ENCODE assay signal across 1 mouse cellular context in the genomic region with DNA sequence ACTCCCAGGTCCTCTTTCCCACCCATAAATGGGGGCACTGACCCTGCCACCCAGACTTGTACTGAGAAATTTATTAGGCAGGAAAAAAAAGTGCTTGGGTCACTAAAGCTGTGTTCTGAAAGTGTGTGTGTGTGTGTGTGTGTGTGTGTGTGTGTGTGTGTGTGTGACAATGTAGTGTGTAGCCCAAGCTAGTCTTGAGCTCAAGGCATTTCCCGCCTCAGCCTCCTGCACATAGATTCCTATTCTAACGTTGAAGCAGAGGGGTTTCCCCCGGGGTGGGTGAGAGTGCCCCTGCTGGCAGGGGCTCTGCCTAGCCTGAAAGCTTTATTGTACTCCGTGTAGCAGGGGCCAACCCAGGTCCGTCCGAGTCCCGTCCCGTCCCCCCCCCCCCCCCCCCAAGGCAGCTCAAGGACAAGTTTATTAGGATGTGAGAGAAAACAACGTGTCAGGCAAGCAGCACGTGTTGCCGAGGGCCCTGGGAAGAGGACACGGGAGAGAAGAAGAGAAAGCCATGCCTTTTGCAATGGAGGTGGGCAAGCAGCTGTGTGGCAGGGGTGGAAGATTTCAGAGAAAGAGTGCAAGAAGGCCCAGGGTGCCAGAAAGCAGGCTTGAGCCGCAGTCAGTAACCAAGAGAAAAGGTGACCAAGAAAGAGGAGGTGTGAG.
TF ChIP-seq lines count a peak whose summit lies in the region.

No protein-coding gene starts in this region.

TF ChIP-seq in CH12.LX, 34 proteins besides CTCF, POLR2A, EP300 and RAD21 (continued from another document):
- peak; percentile 64 for TF ChIP-seq BHLHE40 (IDR thresholded peaks at IDR 0.05; ENCODE audit: low read depth, low read length)
- TF ChIP-seq NELFE (IDR thresholded peaks at IDR 0.05; ENCODE audit: low read depth, low read length), result peak; percentile 59
- no peak for TF ChIP-seq NRF1 (IDR thresholded peaks at IDR 0.05; ENCODE audit: low read depth, low read length)
